Comparison of ENCODE assay signal across 8 mouse cellular contexts in the genomic region with DNA sequence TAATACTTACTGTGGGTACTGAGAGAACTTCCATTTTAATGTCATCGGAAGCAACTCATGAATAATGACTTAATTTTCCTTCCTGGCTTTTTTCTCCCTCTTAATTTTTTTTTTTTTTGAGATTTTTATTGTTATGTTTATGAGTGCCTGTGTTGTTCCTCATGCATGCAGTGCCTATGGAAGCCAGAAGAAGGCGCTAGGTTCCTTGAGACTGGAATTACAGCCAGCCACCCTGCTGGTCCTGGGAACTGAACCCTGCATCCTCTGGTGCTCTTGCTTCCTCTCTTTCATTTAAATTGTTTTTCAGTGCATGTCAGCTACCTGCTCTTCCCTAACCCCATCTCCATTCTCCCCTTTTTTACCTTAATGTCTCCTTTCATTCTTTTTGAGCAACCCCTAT. TPM values are rescaled to one million over a fixed set of nuclear protein-coding genes. Genes with fewer than 3 reads are reported as not detected.
A peak's percentile ranks its signal among the peaks of the same experiment; 100 is the strongest.
DNase-seq lines count a peak whose midpoint lies in the region; ATAC-seq and TF ChIP-seq lines count a peak whose summit lies in the region.

No protein-coding gene starts in this region.

- 0 out of 2 replicates have a peak, but pooled peaks have one; percentile 18 for ATAC-seq in granulocyte monocyte progenitor cell, adult 5-6 weeks (replicated peaks; ENCODE audit: poor library complexity, severe bottlenecking)
- no peak for ATAC-seq in limb, embryonic 13.5 days (ENCODE audit: low FRiP score, low read depth)
- no peak for ATAC-seq in midbrain, postnatal 0 days (ENCODE audit: low FRiP score)

- peaks cover 13% of the 10 kb centered on the region for H3K4me1 ChIP-seq in bone marrow macrophage, adult 2 months (ENCODE audit: control insufficient read depth, insufficient read depth, low read length)
- peaks cover 29% of the 10 kb centered on the region for H3K4me1 ChIP-seq in limb, embryonic 13.5 days
- peaks cover 15% of the 10 kb centered on the region for H3K4me1 ChIP-seq in midbrain, postnatal 0 days (ENCODE audit: insufficient read depth, low read length)

- peak overlapping the region; percentile 87 for H3K9ac ChIP-seq in limb, embryonic 13.5 days
- H3K9ac ChIP-seq in midbrain, postnatal 0 days (replicated peaks; ENCODE audit: low read length, poor library complexity, severe bottlenecking), result no peak overlapping the region

- H3K27me3 ChIP-seq in limb, embryonic 13.5 days, result no peaks in the 10 kb centered on the region
- no peaks in the 10 kb centered on the region for H3K27me3 ChIP-seq in midbrain, postnatal 0 days (ENCODE audit: insufficient read depth, low read length)

- no peaks in the 10 kb centered on the region for H3K9me3 ChIP-seq in limb, embryonic 13.5 days
- no peaks in the 10 kb centered on the region for H3K9me3 ChIP-seq in midbrain, postnatal 0 days (ENCODE audit: low read length)

- TF ChIP-seq POLR2A in bone marrow macrophage, adult 2 months (IDR thresholded peaks at IDR 0.05; ENCODE audit: borderline replicate concordance, low read depth, low read length), result no peak

- WGBS in limb, embryonic 13.5 days, result 58% methylated on average over 2 of the region's 2 CpGs
- WGBS in midbrain, postnatal 0 days, result 33% methylated on average over 2 of the region's 2 CpGs

- DNase-seq in kidney, adult 9 months, result peak; percentile 46
- no peak for DNase-seq in kidney, adult 11 months
- DNase-seq in midbrain, postnatal 0 days (ENCODE audit: low spot score), result peak; percentile 59
- DNase-seq in layer of hippocampus, postnatal 25 days (ENCODE audit: extremely low spot score in 1 of 2, low spot score in 1 of 2), result no peak
- DNase-seq in gastrocnemius, postnatal 4 days (ENCODE audit: low spot score in 2 of 2), result no peak

- no peak overlapping the region for H3K27ac ChIP-seq in bone marrow macrophage, adult 2 months (ENCODE audit: insufficient read depth, low read depth, low read length)
- no peak overlapping the region for H3K27ac ChIP-seq in limb, embryonic 13.5 days
- no peak overlapping the region for H3K27ac ChIP-seq in midbrain, postnatal 0 days (ENCODE audit: low read depth, low read length)

- TF ChIP-seq CTCF in bone marrow macrophage, adult 2 months (IDR thresholded peaks at IDR 0.05; ENCODE audit: low read depth, low read length), result peak; percentile 44
- TF ChIP-seq CTCF in midbrain, postnatal 0 days (IDR thresholded peaks at IDR 0.05), result peak; percentile 69

- peak overlapping the region; percentile 96 for H3K4me2 ChIP-seq in limb, embryonic 13.5 days (replicated peaks)
- H3K4me2 ChIP-seq in midbrain, postnatal 0 days (ENCODE audit: low read depth, low read length, poor library complexity, severe bottlenecking), result peak overlapping the region; percentile 82

- peaks cover 25% of the 10 kb centered on the region for H3K36me3 ChIP-seq in limb, embryonic 13.5 days
- H3K36me3 ChIP-seq in midbrain, postnatal 0 days (ENCODE audit: insufficient read depth, low read length), result peaks cover 3% of the 10 kb centered on the region; the same call in 1 of the 2 replicates

- H3K4me3 ChIP-seq in bone marrow macrophage, adult 2 months (ENCODE audit: insufficient read depth, low read length), result no peak overlapping the region
- H3K4me3 ChIP-seq in limb, embryonic 13.5 days, result peak overlapping the region; percentile 93
- H3K4me3 ChIP-seq in midbrain, postnatal 0 days (ENCODE audit: low read depth, low read length), result peak overlapping the region; percentile 91

RNA-seq across cellular contexts. Expression of gene Cnnm3, which starts 2.1 kb away (rescaled TPM):
- polyA plus RNA-seq in bone marrow macrophage, adult 2 months (2012; ENCODE audit: insufficient read depth, insufficient read length, missing spikeins), result 19.9 and 22.9 TPM in 2 replicates
- 14.7 and 28.8 TPM in 2 replicates for total RNA-seq in granulocyte monocyte progenitor cell, adult 5-6 weeks (2014; fragmentation: Nextera tagmentation)
- 9.3 and 14.4 TPM in 2 replicates for total RNA-seq in granulocyte monocyte progenitor cell, adult 5-6 weeks (2017)
- 3.7 and 4.4 TPM in 2 replicates for polyA plus RNA-seq in limb, embryonic 13.5 days (2015; fragmentation: Nextera tagmentation; extraction: Ambion mirVana)
- total RNA-seq in midbrain, postnatal 0 days (2014; rRNA removed), result 32.9 and 40.8 TPM in 2 replicates
- 4.3 and 5.2 TPM in 2 replicates for polyA plus RNA-seq in midbrain, postnatal 0 days (2015; fragmentation: Nextera tagmentation; extraction: Ambion mirVana)
- total RNA-seq in layer of hippocampus, postnatal 25 days (2021), result 10 to 100 TPM; 33.2 to 37.5 TPM
- 10 to 100 TPM; 25.3 to 26.6 TPM for total RNA-seq in gastrocnemius, postnatal 4 days (2021)

RNA-seq across cellular contexts. Expression of gene Ankrd23, which starts 23.0 kb away (rescaled TPM):
- 5.5 and 7.6 TPM in 2 replicates for polyA plus RNA-seq in bone marrow macrophage, adult 2 months (2012; ENCODE audit: insufficient read depth, insufficient read length, missing spikeins)
- total RNA-seq in granulocyte monocyte progenitor cell, adult 5-6 weeks (2014; fragmentation: Nextera tagmentation), result 7.0 and 12.2 TPM in 2 replicates
- 5.8 and 8.4 TPM in 2 replicates for total RNA-seq in granulocyte monocyte progenitor cell, adult 5-6 weeks (2017)
- polyA plus RNA-seq in limb, embryonic 13.5 days (2015; fragmentation: Nextera tagmentation; extraction: Ambion mirVana), result 20.1 and 20.8 TPM in 2 replicates
- total RNA-seq in midbrain, postnatal 0 days (2014; rRNA removed), result 9.8 and 11.6 TPM in 2 replicates
- polyA plus RNA-seq in midbrain, postnatal 0 days (2015; fragmentation: Nextera tagmentation; extraction: Ambion mirVana), result 12.8 and 14.8 TPM in 2 replicates
- 1 to 10 TPM; 5.4 to 7.7 TPM for total RNA-seq in layer of hippocampus, postnatal 25 days (2021)
- 100 to 1,000 TPM; 129 to 140 TPM for total RNA-seq in gastrocnemius, postnatal 4 days (2021)

RNA-seq across cellular contexts. Expression of gene Gm42417, which starts 25.5 kb away (rescaled TPM):
- polyA plus RNA-seq in bone marrow macrophage, adult 2 months (2012; ENCODE audit: insufficient read depth, insufficient read length, missing spikeins), result 1.5 and 3.5 TPM in 2 replicates
- total RNA-seq in granulocyte monocyte progenitor cell, adult 5-6 weeks (2014; fragmentation: Nextera tagmentation), result not detected in 2 replicates
- 0.93 TPM in 1 of 2 replicates, not detected in the other for total RNA-seq in granulocyte monocyte progenitor cell, adult 5-6 weeks (2017)
- 0.33 and 0.92 TPM in 2 replicates for polyA plus RNA-seq in limb, embryonic 13.5 days (2015; fragmentation: Nextera tagmentation; extraction: Ambion mirVana)
- not detected in 2 replicates for total RNA-seq in midbrain, postnatal 0 days (2014; rRNA removed)
- polyA plus RNA-seq in midbrain, postnatal 0 days (2015; fragmentation: Nextera tagmentation; extraction: Ambion mirVana), result 0.42 and 0.65 TPM in 2 replicates
- total RNA-seq in layer of hippocampus, postnatal 25 days (2021), result under 1 TPM in 1 of 2 experiments, not detected in 1; 0.47 TPM
- 10 to 100 TPM; 40.6 to 50.4 TPM for total RNA-seq in gastrocnemius, postnatal 4 days (2021)

RNA-seq across cellular contexts. Expression of gene Ankrd39, which starts 33.5 kb away (rescaled TPM):
- polyA plus RNA-seq in bone marrow macrophage, adult 2 months (2012; ENCODE audit: insufficient read depth, insufficient read length, missing spikeins), result 6.2 and 6.8 TPM in 2 replicates
- 4.9 and 6.5 TPM in 2 replicates for total RNA-seq in granulocyte monocyte progenitor cell, adult 5-6 weeks (2014; fragmentation: Nextera tagmentation)
- 3.1 and 7.2 TPM in 2 replicates for total RNA-seq in granulocyte monocyte progenitor cell, adult 5-6 weeks (2017)
- polyA plus RNA-seq in limb, embryonic 13.5 days (2015; fragmentation: Nextera tagmentation; extraction: Ambion mirVana), result 27.7 and 28.0 TPM in 2 replicates
- total RNA-seq in midbrain, postnatal 0 days (2014; rRNA removed), result 27.9 and 30.4 TPM in 2 replicates
- polyA plus RNA-seq in midbrain, postnatal 0 days (2015; fragmentation: Nextera tagmentation; extraction: Ambion mirVana), result 34.3 and 40.9 TPM in 2 replicates
- total RNA-seq in layer of hippocampus, postnatal 25 days (2021), result 10 to 100 TPM; 10.8 to 13.3 TPM
- 10 to 100 TPM; 13.0 to 13.8 TPM for total RNA-seq in gastrocnemius, postnatal 4 days (2021)

RNA-seq across cellular contexts. Expression of gene Cnnm4, which starts 42.3 kb away (rescaled TPM):
- polyA plus RNA-seq in bone marrow macrophage, adult 2 months (2012; ENCODE audit: insufficient read depth, insufficient read length, missing spikeins), result 7.3 and 8.5 TPM in 2 replicates
- 7.6 and 14.1 TPM in 2 replicates for total RNA-seq in granulocyte monocyte progenitor cell, adult 5-6 weeks (2014; fragmentation: Nextera tagmentation)
- total RNA-seq in granulocyte monocyte progenitor cell, adult 5-6 weeks (2017), result 4.4 and 6.1 TPM in 2 replicates
- polyA plus RNA-seq in limb, embryonic 13.5 days (2015; fragmentation: Nextera tagmentation; extraction: Ambion mirVana), result 19.5 and 20.4 TPM in 2 replicates
- 15.6 and 16.8 TPM in 2 replicates for total RNA-seq in midbrain, postnatal 0 days (2014; rRNA removed)
- 10.6 and 11.0 TPM in 2 replicates for polyA plus RNA-seq in midbrain, postnatal 0 days (2015; fragmentation: Nextera tagmentation; extraction: Ambion mirVana)
- total RNA-seq in layer of hippocampus, postnatal 25 days (2021), result 10 to 100 TPM; 15.8 to 17.9 TPM
- 1 to 10 TPM; 6.9 to 8.1 TPM for total RNA-seq in gastrocnemius, postnatal 4 days (2021)

Comparison
In these comparisons a context has a peak if more than half of its experiments do, and no peak if none do; other contexts are left out.
1. DNase-seq: peak in kidney, adult 9 months (single experiment) and midbrain, postnatal 0 days (single experiment); none in kidney, adult 11 months (single experiment), layer of hippocampus, postnatal 25 days (0 of 2) and gastrocnemius, postnatal 4 days (0 of 2).
2. RNA of gene Ankrd23, which starts 23.0 kb away (total RNA-seq): 129 to 140 TPM in gastrocnemius, postnatal 4 days; 9.8 to 11.6 TPM in midbrain, postnatal 0 days, 5.4 to 7.7 TPM in layer of hippocampus, postnatal 25 days and 5.8 to 12.2 TPM in granulocyte monocyte progenitor cell, adult 5-6 weeks; every median in the first group is over 4 times any median in the second.
3. RNA of gene Gm42417, which starts 25.5 kb away (total RNA-seq): 40.6 to 50.4 TPM in gastrocnemius, postnatal 4 days; 0.93 TPM in granulocyte monocyte progenitor cell, adult 5-6 weeks, 0.47 TPM in layer of hippocampus, postnatal 25 days and not detected in midbrain, postnatal 0 days; every median in the first group is over 10 times any median in the second.